Mouse (Mus musculus): Measurements from ENCODE around the gene Tfeb. TPM values are rescaled to one million over a fixed set of nuclear protein-coding genes. Genes with fewer than 3 reads are reported as not detected.
A peak's percentile ranks its signal among the peaks of the same experiment; 100 is the strongest.

The Tfeb gene
- total and polyA plus RNA-seq, 3 experiments: 16.4 to 22.8 TPM; not detected in 1

GRCm38 (mm10) chr17:47766407-47767043 is 29.7 kb downstream of the Tfeb start (continued):
- TF ChIP-seq RAD21 (IDR thresholded peaks at IDR 0.05; ENCODE audit: low read depth, low read length): no peak
- TF ChIP-seq USF1 (IDR thresholded peaks at IDR 0.05; ENCODE audit: low read depth, low read length): no peak
- TF ChIP-seq MEF2A (IDR thresholded peaks at IDR 0.05; ENCODE audit: extremely low read depth, insufficient replicate concordance, low read depth, low read length, poor library complexity, severe bottlenecking): no peak
- peak; percentile 34; the same call in 1 of the 2 replicates for TF ChIP-seq GATA1 (IDR thresholded peaks at IDR 0.05; ENCODE audit: low read depth, low read length)
- TF ChIP-seq SMC3 (IDR thresholded peaks at IDR 0.05; ENCODE audit: low read depth, low read length): no peak
- TF ChIP-seq POLR2AphosphoS5 (IDR thresholded peaks at IDR 0.05; ENCODE audit: borderline replicate concordance, low read depth, low read length): no peak
- no peak for TF ChIP-seq CHD2 (IDR thresholded peaks at IDR 0.05; ENCODE audit: low read length)
- TF ChIP-seq MAZ (IDR thresholded peaks at IDR 0.05; ENCODE audit: low read depth, low read length): 0 out of 2 replicates have a peak, but pooled peaks have one; percentile 37
- TF ChIP-seq POLR2AphosphoS2 (IDR thresholded peaks at IDR 0.05; ENCODE audit: low read length): no peak
- no peak for TF ChIP-seq ZC3H11A (IDR thresholded peaks at IDR 0.05; ENCODE audit: low read depth, low read length)
- TF ChIP-seq EP300 (IDR thresholded peaks at IDR 0.05; ENCODE audit: low read depth in 1 of 2, low read length in 2 of 2): peak in 1 of 2 experiments; percentile 48; a peak in 2 of 4 replicates
- peak; percentile 83 for TF ChIP-seq MYC (IDR thresholded peaks at IDR 0.05; ENCODE audit: low read depth, low read length)

DNA sequence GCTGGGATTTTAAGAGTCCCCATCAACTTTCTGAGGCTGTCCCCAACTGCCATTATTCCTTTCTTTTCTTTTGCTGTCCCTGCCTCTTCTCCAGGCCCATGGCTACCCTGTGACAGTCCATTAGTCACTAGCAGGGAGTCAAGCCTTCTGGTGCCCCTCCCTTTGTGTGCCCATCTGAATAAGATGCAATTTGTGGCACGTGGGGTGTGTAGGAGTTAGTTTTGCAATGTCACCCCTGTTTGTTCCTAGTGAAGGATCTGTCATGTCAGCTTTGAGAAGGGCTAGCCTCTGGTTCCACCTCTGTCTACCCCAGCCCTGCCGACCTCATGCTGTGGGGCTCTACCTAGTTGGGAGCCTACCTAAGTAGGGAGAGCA is 30.2 kb downstream of the Tfeb start:
- DNase-seq (ENCODE audit: low read depth, low spot score): no peak
- TF ChIP-seq POLR2A (IDR thresholded peaks at IDR 0.05; ENCODE audit: control insufficient read depth in 1 of 2, insufficient read depth in 1 of 2, low read depth in 1 of 2, low read length in 2 of 2, poor library complexity in 1 of 2) (no peak), MXI1 (IDR thresholded peaks at IDR 0.05; ENCODE audit: low read depth, low read length) (peak; percentile 14; the same call in 1 of the 2 replicates), MAX (IDR thresholded peaks at IDR 0.05; ENCODE audit: low read length) (peak; percentile 17; the same call in 1 of the 2 replicates), SIN3A (IDR thresholded peaks at IDR 0.05; ENCODE audit: low read length) (peak; percentile 16; the same call in 1 of the 2 replicates)
- H3K4me1 ChIP-seq (ENCODE audit: control insufficient read depth in 1 of 2, insufficient read depth in 2 of 2, low read length in 2 of 2): peaks cover 18 to 25% of the 10 kb centered on the region in 2 experiments
- no peaks in the 10 kb centered on the region for H3K79me2 ChIP-seq (ENCODE audit: control insufficient read depth, insufficient read depth, low read length, poor library complexity)
- peaks cover 0 to 16% of the 10 kb centered on the region in 2 experiments; a peak in 2 of 4 replicates for H3K36me3 ChIP-seq (ENCODE audit: control insufficient read depth in 1 of 2, insufficient read depth in 2 of 2, low read length in 2 of 2)
- H3K9ac ChIP-seq (ENCODE audit: control insufficient read depth, low read depth, low read length, poor library complexity, severe bottlenecking): no peak overlapping the region; the same call in 1 of the 2 replicates
- H3K27me3 ChIP-seq (ENCODE audit: control insufficient read depth in 1 of 2, insufficient read depth in 2 of 2, low read length in 2 of 2): no peaks in the 10 kb centered on the region
- H3K4me3 ChIP-seq (ENCODE audit: control insufficient read depth in 1 of 2, insufficient read depth in 1 of 2, low read depth in 2 of 2, low read length in 2 of 2): no peak overlapping the region
- H3K9me3 ChIP-seq (replicated peaks; ENCODE audit: insufficient read depth, low read length): no peaks in the 10 kb centered on the region
- peak overlapping the region; percentile 60 for H3K27ac ChIP-seq (ENCODE audit: control insufficient read depth, low read depth, low read length)

- Histone ChIP-seq H3K27ac (ENCODE audit: control insufficient read depth, low read depth, low read length) (peak overlapping the region; percentile 60), H3K4me3 (ENCODE audit: control insufficient read depth in 1 of 2, insufficient read depth in 1 of 2, low read depth in 2 of 2, low read length in 2 of 2) (no peak overlapping the region), H3K27me3 (ENCODE audit: control insufficient read depth in 1 of 2, insufficient read depth in 2 of 2, low read length in 2 of 2) (no peaks in the 10 kb centered on the region), H3K79me2 (ENCODE audit: control insufficient read depth, insufficient read depth, low read length, poor library complexity) (no peaks in the 10 kb centered on the region), H3K4me1 (ENCODE audit: control insufficient read depth in 1 of 2, insufficient read depth in 2 of 2, low read length in 2 of 2) (peaks cover 18 to 25% of the 10 kb centered on the region in 2 experiments), H3K36me3 (ENCODE audit: control insufficient read depth in 1 of 2, insufficient read depth in 2 of 2, low read length in 2 of 2) (peaks cover 0 to 16% of the 10 kb centered on the region in 2 experiments; a peak in 2 of 4 replicates), H3K9me3 (replicated peaks; ENCODE audit: insufficient read depth, low read length) (no peaks in the 10 kb centered on the region), H3K9ac (ENCODE audit: control insufficient read depth, low read depth, low read length, poor library complexity, severe bottlenecking) (no peak overlapping the region)
- DNase-seq (ENCODE audit: low read depth, low spot score): peak; percentile 51
- TF ChIP-seq GABPA (IDR thresholded peaks at IDR 0.05; ENCODE audit: low read depth, low read length) (no peak), MAX (IDR thresholded peaks at IDR 0.05; ENCODE audit: low read length) (0 out of 2 replicates have a peak, but pooled peaks have one; percentile 16)
Measured at GRCm38 (mm10) chr17:47767456-47768141, 30.8 kb downstream of the Tfeb start.
